Mouse (Mus musculus) layer of hippocampus, adult 9-11 months (tissue): ENCODE measurements at regions not wholly inside any gene's neighbourhood (a gene's known extent, or its start where the extent isn't known, plus 50 kb on each side); places are given as distances from the start of the nearest gene placed in this dataset.
"Not testable (repeated sequence)": the region's sequence is repeated elsewhere in the genome, so short reads cannot be mapped to it uniquely, and the experiment has no call there.

Experiments used
- DNase-seq: peaks from one replicate; pipeline ENCODE4 v3.0.0; 2022

GRCm38 (mm10) chr17:50407249-50407990, 101.8 kb upstream of the Plcl2 start:
- peak; percentile 74 for DNase-seq

GRCm38 (mm10) chr17:50408581-50408980, 100.6 kb upstream of the Plcl2 start:
- DNase-seq: no peak

GRCm38 (mm10) chr17:50409271-50409670, 99.9 kb upstream of the Plcl2 start:
- DNase-seq: no peak

- DNase-seq: no peak
Observed at GRCm38 (mm10) chr17:50409895-50410294, 99.3 kb upstream of the Plcl2 start.

GRCm38 (mm10) chr17:50410296-50410695, 98.9 kb upstream of the Plcl2 start:
- DNase-seq: no peak

GRCm38 (mm10) chr17:50412446-50412845, 96.8 kb upstream of the Plcl2 start:
- no peak for DNase-seq

- no peak for DNase-seq
Observed at GRCm38 (mm10) chr17:50413916-50414315, 95.3 kb upstream of the Plcl2 start.

- DNase-seq: no peak
Observed at GRCm38 (mm10) chr17:50415331-50416005, 93.7 kb upstream of the Plcl2 start.

GRCm38 (mm10) chr17:50416119-50416518, 93.1 kb upstream of the Plcl2 start:
- no peak for DNase-seq

GRCm38 (mm10) chr17:50416538-50417113, 92.6 kb upstream of the Plcl2 start:
- DNase-seq: no peak

- peak; percentile 32 for DNase-seq
Observed at GRCm38 (mm10) chr17:50418863-50419383, 90.3 kb upstream of the Plcl2 start.

GRCm38 (mm10) chr17:50419551-50419950, 89.7 kb upstream of the Plcl2 start:
- DNase-seq: not testable (repeated sequence)

- no peak for DNase-seq
Observed at GRCm38 (mm10) chr17:50419966-50420365, 89.2 kb upstream of the Plcl2 start.

GRCm38 (mm10) chr17:50420690-50421089, 88.5 kb upstream of the Plcl2 start:
- DNase-seq: no peak

- no peak for DNase-seq
Observed at GRCm38 (mm10) chr17:50421476-50421875, 87.7 kb upstream of the Plcl2 start.

- no peak for DNase-seq
Observed at GRCm38 (mm10) chr17:50425110-50425509, 84.1 kb upstream of the Plcl2 start.

- DNase-seq: no peak
Observed at GRCm38 (mm10) chr17:50425531-50425930, 83.7 kb upstream of the Plcl2 start.

GRCm38 (mm10) chr17:50426146-50426545, 83.1 kb upstream of the Plcl2 start:
- DNase-seq: no peak

GRCm38 (mm10) chr17:50427331-50428003, 81.7 kb upstream of the Plcl2 start:
- DNase-seq: no peak

GRCm38 (mm10) chr17:50428004-50428560, 81.1 kb upstream of the Plcl2 start:
- no peak for DNase-seq

- no peak for DNase-seq
Observed at GRCm38 (mm10) chr17:50432559-50432958, 76.6 kb upstream of the Plcl2 start.

- no peak for DNase-seq
Observed at GRCm38 (mm10) chr17:50438960-50439359, 70.2 kb upstream of the Plcl2 start.

- DNase-seq: no peak
Observed at GRCm38 (mm10) chr17:50439365-50439764, 69.8 kb upstream of the Plcl2 start.
